Mouse (Mus musculus): Measurements from ENCODE around the gene Afg1l. TPM values are rescaled to one million over a fixed set of nuclear protein-coding genes. Genes with fewer than 3 reads are reported as not detected.

Afg1l gene
- polyA plus RNA-seq, 1 experiment, result 6.5 TPM

DNA sequence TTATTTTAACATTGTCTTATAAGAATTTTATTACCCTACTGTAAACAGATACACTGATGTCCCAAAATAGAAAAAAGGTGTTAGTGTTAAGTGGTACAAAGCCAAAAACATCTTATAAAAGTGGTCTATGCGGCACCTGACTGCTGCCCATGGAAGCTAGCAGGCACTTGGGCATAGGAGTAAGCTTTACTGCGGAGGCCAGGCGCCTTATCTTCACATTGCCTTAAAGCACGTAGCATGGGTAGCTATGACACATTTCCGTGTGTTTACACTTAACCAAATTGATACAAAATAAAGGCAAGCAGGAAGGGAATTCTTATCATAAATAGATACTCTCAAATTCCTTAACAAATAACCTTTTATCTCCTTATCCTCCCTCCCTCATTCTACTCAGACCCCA, 135.7 kb downstream of the Afg1l start:
- TF ChIP-seq GATA1 (IDR thresholded peaks at IDR 0.05; ENCODE audit: low read length), result no peak

DNA sequence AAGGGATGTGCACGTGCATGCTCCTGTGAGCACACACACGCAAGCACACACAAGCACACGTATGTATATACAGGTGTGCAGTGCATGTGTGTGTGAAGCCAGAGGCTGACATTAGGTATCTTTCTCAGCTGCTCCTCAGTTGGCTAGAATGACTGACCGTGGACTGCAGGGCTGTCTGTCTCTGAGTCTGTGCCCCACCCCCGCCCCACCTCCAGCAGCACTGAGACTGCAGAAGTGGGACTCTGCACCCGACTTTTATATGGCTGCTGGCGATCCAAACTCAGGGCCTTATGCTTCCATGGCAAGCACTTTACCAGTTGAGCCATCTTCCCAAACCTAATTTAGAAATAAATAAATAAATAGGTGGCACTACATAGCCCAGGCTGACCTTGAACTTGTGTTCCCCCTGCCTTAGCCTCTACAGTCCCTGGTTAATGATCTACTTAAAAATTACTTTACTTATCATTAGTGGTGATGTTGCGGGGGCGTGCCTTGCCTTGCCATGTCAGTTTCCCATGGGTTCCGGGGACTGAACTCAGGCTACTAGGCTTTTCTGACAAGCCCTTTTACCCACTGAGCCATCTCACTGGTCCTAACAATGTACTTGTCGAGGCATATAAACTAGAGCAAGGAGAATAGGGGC, 136.4 kb downstream of the Afg1l start:
- TF ChIP-seq GATA1 (IDR thresholded peaks at IDR 0.05; ENCODE audit: low read length), result no peak

DNA sequence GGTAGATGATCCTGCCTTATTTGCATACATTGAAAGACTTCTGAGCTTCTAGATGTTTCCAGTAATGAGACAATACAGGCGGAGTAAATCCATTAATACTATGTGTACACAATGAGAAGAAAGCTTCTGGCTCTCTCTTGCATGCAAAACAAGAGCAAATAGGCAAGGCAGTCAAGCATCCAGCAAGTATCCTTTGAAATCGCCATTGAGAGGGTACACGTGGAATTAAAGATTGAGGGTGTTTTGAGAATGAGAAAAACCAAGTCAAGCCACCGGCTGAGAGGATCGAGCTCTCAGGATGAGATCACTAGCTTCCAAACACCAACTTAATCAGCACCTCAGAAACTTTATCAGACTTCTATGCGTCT, 138.0 kb downstream of the Afg1l start:
- no peak for TF ChIP-seq GATA1 (IDR thresholded peaks at IDR 0.05; ENCODE audit: low read length)

DNA sequence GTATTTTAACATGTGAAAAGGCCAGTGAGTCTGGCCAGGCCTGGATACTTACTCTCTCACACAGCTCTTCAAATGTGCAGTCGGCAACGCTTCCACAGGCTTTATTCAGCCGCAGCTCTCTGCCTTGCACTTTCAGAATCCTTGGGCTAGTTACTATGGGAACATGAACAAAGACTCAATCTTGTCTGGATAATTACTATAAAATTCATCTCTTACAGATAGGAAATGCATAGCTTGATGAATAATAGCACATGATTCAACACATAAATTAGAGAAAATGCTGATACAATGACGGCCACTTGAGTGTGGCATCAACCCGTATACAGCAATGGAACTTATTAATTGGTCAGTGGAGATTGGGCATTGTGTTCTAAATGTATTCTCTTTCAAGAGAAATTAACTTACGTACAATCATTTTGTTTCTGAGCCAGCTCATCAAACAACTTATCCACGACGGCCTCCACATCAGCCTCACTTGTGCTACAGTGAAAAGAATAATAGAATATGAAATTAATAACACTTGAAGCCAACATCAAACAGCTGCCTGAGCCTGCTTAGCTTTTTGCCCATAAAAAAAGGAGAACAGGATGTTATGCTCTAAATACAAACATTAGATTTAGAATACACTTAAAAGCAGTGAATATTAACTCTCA, 138.5 kb downstream of the Afg1l start:
- TF ChIP-seq GATA1 (IDR thresholded peaks at IDR 0.05; ENCODE audit: low read length), result no peak

DNA sequence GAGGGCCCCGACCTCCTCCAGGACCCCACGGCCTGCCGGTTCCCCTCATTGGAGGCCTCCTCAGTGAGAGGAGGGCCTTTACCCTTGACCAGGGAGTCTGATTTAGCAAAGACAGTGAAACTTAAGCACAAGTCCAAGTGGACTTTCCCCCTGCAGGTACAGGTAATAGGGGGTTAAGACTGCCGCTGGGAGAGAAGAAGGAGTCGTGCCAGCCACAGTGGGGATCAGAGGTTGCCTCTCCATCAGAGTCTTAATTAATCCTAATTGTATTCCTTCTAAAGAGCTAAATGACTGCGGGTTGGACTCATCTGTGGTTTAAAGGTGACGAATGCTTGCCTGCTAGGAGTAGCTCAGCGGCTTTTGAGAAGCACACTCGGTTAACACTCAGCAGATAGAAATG, 139.9 kb downstream of the Afg1l start:
- no peak for TF ChIP-seq GATA1 (IDR thresholded peaks at IDR 0.05; ENCODE audit: low read length)

DNA sequence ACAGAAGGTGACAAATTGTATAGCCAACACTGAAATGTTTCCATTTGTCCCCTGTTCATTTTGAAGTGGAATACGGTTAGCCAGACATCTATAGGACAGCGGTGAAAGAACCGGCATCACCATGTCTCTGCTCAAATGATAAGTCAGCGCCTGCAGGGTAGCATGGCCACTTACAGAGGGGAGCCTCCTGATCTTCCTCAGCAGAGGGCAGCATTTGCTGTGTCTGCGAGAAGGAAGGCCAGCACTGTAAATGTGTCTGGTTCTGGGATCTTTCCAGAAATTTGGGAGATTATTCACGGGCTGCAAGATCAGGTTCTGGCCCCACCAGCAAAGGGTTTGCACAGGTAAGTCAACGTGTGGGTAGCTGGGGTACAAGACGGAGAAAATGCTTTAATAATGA, 150.8 kb downstream of the Afg1l start:
- no peak for TF ChIP-seq GATA1 (IDR thresholded peaks at IDR 0.05; ENCODE audit: low read length)

DNA sequence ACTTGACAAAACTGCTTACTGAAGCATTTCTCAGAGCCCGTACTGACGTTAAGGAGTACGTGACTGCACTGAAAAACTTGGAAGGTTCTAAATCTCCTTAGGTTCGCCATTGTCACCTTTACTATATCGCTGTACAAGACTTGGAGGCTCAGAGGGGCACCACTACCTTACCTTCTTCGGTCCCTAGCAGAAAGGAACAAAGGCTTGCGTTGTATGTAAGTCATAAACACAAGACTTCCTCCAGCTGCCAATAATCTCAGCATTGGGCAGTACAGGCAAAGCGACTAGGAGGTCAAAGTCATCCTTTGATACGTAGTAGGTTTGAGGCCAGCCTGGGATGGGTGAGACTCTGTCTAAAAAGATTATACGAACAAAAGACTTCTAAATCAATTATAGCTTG, 153.1 kb downstream of the Afg1l start:
- TF ChIP-seq GATA1 (IDR thresholded peaks at IDR 0.05; ENCODE audit: low read length), result no peak

DNA sequence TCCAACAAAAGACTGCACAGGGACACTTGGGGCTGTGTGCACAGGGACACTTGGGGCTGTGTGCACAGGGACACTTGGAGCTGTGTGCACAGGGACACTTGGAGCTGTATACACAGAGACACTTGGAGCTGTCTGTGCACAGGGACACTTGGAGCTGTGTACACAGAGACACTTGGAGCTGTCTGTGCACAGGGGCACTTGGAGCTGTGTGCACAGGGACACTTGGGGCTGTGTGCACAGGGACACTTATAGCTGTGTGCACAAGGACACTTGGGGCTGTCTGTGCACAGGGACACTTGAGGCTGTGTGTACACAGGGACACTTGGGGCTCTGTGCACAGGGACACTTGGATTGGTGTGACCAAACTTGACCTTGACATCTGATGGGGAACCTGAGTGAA, 154.4 kb downstream of the Afg1l start:
- no peak for TF ChIP-seq GATA1 (IDR thresholded peaks at IDR 0.05; ENCODE audit: low read length)

DNA sequence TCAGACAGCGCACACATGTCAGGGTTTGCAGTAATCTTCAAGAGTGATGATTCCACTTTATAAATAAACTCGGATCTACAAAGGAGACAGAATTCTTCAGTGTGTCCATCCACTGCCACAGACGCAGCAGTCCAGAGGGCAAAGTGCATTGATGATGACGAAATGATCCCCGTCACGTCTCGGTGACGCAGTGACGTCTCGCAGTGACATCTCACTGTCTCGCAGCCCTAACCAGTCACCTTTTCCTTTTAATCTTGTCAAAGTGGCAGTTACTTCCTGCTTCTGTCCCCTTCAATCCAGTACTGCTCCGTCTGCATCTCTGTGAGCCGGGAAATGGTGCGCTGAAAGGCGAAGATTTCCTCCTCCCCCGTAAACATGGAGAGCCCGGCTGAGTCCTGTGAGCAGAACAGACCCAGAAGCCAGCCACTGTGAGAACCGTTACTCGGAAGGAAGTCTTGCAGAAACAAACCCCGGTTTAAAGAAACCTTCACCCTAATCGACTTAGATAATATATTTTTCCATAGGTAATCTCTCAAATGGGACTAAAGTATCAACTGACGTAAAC, 165.1 kb downstream of the Afg1l start:
- TF ChIP-seq GATA1 (IDR thresholded peaks at IDR 0.05; ENCODE audit: low read length), result no peak

DNA sequence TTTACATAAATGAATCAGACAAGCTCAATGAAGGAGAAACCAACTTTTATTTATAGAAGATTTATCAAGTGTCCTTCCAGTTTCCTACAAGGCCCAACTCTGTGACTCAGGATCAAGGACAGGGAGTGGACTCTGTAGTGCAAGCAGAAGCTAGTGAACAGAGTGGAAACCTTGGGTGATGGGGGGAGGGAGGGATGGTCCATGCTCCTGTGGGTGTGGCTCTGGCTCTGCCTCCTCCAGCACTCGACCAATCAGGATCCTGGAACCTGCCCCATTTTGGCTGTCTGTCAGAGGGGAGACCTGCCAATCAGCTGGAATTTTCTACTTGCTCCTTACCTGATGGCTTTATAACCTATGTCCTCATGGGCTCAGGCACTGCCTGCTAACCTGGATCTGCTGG, 165.8 kb downstream of the Afg1l start:
- no peak for TF ChIP-seq GATA1 (IDR thresholded peaks at IDR 0.05; ENCODE audit: low read length)

DNA sequence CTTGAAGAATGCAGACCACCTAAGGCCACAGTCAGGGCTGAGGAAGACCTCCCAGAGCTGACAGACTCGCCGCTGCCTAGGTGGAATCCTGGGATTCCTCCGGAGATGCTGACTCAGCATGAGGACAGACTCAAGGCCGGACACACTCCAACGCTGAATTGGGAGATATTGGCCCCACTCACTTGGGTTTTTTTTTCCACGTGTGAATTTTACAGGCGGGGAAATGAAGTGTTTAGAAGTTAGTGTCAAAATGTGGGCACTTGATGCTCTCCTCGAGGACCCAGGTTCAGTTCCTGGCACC, 169.7 kb downstream of the Afg1l start:
- TF ChIP-seq GATA1 (IDR thresholded peaks at IDR 0.05; ENCODE audit: low read length), result no peak

DNA sequence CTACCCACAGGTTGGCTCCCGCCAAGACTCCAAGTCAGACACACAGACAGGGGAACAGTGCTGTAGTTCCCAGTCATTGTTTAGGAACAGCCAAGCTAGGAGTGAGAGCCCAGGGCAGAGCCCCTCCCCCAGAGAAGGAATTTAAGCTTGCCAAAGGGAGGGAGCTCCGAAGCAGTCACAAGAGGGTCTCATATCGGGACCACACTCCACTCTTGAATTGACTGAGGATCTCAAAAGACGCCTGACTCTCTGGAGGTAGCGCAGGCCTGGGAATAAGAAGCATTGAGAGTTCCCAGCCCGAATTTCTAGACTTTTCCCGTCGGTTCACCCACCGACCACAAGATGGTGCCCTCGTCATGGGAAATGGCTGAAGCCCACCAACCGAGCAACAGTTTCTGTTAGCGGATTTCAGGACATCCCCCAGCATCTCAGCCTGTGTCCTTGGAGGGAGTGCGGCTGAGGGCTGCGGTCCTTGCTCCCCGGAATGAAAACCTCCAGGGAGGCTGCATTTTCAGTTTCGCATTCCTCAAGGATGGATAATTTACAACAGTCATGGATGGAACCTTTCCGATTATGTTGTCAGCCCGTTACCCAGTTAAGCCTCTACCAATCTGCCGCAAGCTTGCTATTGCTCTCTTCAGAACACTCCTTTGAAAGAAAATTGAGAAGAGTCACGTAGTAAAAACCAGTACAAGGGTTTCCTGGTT, 170.2 kb downstream of the Afg1l start:
- no peak for TF ChIP-seq GATA1 (IDR thresholded peaks at IDR 0.05; ENCODE audit: low read length)

DNA sequence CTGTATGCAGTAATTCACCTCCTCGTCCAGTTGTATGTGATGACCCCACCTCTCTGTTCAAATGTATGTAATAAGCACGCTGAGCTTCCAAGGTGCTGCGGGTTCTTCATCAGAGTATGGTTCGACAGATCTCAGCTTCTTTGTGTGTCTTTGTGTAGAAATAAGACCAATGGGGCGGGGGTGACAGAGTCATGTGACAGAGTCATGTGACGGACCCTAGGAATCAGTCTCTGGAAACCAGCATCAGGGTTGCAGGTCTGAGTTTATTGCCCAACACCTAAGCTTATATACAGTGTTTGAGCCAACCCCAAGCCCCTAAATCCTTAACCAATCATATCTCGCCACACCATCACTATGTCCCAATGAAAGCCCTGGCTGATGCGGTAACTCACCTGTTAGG, 171.9 kb downstream of the Afg1l start:
- TF ChIP-seq GATA1 (IDR thresholded peaks at IDR 0.05; ENCODE audit: low read length), result no peak

DNA sequence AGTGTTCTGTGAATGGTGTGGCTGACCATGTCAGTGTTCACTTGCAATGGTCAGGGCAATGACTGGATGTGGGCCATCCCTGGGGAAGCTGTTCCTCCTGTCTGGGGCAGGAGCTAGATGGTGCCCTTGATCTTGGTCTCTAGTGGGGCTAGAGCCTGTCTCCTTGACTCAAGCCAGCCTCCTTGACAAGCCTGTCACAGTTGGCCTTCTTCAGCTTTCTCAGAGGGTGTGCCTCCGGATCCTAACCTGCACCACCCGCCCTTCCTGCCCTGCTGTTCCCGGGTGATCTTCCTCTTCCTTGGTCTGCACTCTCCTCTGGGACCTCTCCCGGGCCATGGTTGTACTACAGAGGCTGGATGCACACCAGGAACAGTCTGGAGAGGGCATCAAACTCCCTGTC, 177.6 kb downstream of the Afg1l start:
- TF ChIP-seq GATA1 (IDR thresholded peaks at IDR 0.05; ENCODE audit: low read length), result no peak

DNA sequence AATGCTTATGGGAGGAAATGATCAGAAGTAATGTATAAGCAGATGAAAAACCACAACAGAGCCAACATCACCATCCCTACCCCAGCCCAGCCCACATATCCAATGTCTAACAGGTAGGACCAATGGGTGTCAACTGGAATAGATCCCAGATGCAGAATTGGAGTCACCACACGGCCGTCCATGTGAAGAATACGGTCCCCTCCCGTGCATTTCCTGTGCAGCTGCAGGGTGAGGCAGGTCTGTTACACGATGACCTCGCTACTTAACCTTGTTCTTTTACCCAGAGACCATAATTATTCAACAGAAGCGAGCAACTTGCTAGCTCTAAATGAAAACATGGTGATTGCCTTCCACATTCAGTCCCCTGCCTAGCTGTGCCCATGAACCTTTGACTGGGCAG, 178.4 kb downstream of the Afg1l start:
- TF ChIP-seq GATA1 (IDR thresholded peaks at IDR 0.05; ENCODE audit: low read length), result no peak

DNA sequence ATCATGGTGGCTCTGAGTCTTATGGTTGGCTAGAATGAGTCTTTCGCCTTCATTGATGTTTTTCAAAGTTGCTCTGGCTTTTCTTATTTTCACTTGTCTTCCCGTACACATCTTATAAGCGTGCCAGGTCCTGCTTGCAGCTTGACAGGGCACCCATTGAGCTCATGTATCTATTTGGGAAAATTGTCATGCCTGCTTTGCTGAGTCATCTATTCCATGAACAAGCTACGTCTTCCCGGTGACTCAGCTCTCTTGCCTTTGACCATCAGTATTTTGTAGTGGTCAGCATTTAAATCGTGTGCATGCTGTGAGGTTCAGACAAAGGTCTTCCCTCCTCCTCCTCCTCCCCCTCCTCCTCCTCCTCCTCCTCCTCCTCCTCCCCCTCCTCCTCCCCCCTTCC, 178.9 kb downstream of the Afg1l start:
- TF ChIP-seq GATA1 (IDR thresholded peaks at IDR 0.05; ENCODE audit: low read length), result no peak

DNA sequence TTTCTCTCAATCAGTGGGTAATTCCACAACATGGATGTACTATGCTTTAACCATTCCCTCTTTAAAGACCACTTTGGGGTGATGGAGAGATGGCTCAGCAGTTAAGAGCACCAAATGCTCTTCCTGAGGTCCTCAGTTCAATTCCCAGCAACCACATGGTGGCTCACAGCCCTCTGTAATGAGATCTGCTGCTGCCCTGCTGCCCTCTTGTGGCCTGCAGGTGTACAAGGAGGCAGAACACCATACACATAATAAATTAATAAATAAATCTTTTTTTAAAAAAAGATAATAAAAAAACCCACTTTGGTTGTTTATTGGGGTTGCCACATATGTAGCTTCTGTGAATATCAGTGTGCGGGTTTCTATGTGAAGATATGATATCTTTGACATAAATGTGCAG, 180.4 kb downstream of the Afg1l start:
- TF ChIP-seq GATA1 (IDR thresholded peaks at IDR 0.05; ENCODE audit: low read length), result no peak
